Mouse (Mus musculus): ENCODE results near the gene Mrps10.

Mrps10 gene

DNA sequence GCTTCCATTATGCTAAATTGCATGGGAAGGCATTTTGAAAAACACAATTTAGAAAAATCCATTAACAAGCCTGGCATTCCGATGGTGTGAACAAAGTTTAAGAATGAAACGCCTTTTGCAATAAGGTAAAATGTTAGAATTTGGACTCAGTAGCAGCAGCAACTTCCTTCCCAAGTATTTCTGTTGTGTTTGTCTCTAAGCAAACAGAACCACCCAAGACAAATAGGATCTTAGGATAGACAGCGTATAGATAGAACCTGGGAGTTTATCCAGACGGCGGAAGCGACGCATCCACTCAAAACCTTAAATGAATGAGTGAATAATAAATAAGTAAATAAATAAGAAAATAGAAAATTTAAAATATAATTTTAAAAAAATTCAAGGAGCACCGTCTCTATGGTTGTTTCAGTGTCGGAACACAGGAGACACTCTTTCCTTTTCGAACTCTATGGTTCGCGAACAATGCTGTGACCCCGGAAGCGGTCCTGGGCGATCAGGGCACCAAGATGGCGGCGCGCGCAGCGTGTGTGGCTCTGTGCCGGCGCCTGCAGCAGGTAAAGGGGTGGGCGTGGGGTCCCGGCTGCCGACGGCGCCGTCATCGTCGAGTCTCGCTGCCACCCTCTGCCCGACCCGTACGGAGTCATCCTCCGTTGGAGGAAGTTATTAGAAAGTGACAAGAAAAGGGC lies at the start of gene Mrps10:
TSS of gene Mrps10 (plus strand) at position 487 of the 686 bp plus-strand sequence.
- DNase-seq (ENCODE audit: low spot score in 2 of 2), result peak; percentile 59 to 90

DNA sequence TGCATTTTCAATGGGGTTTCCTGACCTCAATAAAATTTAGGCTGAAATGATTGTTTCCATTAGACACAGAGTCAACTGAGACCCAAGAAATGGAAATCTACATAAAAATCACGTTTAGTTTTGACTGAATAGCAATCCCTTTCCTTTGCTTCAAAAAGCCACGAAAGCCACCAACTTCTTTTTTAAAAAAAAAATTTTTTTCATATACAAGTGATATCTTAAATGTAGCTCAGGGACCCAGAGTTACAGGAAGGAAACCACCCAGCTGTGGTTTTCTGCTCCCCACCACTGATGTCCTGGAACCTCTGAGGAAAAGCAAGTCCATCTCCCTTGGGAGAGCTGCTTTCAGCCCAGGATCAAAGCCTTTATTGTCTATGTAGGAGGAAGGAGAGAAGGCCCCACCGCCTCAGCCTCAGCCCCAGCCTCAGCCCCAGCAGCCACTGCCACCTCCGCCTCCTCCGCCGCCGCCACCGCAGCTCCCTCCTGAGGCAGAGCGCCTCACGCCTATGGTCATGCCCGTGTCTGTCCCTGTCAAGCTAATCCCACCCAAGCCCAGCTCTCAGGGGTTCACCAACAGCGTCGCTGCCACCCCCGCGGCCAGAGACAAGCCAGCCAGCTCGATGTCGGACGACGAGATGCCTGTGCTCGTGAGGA lies 49.6 kb upstream of the Mrps10 start:
- no peak for DNase-seq (ENCODE audit: low spot score in 2 of 2)

DNA sequence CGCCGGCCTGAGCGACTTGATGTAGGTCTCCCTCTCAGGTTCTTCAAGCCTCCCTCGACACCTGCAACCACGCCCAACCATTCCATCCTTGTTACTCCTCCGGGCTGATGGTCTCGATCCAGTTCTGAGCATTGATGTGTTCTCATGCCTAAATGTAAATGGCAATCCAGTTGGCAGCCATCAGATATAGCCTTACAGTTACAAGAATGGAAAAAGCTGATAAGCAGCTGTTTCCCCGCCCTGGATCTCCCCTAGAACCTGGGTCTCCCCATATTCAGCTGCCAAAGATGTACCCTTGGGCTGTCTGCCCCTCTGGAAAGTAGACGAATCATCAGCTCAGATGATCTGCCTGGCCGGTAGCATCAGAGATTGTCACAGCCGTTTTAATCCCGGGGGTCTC lies 48.9 kb upstream of the Mrps10 start:
- no peak for DNase-seq (ENCODE audit: low spot score in 2 of 2)

DNA sequence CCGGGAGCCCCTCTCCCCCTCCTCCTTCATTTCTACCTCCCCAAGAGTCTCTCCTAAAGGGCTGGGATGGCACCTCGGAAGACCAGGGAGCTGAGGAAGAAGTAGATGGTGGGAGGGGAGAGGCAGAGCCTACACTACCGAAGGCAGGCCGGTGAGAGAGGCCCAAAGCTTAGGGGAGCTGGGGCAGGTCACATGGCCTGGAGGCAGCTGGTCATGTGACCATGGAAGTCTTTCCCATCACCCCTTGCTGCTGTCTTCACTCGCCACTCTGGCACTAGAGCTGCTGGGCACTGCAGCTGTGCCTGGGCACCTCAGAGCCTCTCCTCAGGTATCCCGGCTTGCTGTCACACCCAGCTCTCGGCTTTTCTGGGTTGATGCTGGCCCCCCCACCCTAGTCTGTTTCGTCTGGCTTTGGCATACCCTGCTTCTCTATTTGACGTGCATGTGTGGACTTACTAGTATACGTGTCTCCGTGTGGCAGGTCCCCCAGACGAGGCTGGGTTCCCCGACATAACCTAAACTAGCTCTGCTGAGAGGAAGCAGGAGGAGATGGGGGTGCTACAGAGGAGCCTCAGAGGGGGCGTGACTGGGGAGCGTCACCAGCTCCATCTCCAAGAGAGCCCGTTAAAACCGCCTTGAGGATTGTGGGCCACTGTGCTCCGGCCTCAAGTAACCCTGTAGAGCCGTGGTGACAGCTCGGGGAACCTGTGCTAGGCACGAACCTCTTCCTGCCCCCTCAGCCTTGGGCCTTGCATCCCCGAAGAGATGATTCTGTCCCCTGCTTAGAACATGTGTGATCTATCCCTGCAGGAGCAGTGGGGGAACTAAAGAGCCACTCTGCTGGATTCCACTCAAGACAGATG lies 46.3 kb upstream of the Mrps10 start:
- DNase-seq (ENCODE audit: low spot score in 2 of 2), result no peak

DNA sequence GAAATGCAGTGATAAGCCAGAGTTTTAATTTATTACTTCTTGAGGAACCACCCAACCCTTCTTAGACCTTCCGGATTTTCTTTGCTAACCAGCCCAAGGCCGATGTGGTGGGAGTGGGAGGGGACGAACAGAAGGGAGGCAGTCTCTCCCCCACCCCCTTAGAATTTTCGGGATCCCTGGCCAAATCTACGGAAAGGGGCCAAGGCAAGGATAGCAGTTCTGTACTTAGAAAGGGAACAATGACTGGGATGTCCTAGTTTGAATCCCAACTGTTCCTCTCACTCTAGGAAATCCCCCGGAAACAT lies 45.7 kb upstream of the Mrps10 start:
- no peak for DNase-seq (ENCODE audit: low spot score in 2 of 2)

DNA sequence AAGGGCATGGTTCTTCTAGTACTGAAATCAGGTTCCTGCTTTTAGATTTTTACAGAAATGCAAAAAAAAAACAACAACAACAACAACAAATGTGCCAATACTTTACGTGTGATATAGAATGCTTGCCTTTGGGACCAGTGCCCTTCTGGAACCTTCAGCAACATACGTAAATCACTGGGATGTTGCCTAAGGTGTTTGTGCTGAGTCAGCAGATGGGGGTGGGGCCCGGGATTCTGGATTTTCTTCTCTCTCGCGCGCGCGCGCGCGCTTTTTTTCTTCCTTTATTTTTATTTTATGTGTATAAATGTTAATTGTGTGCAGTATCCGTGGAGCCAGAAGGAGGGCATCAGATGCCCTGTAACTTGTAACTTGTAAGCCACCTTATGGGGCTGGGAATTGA lies 41.1 kb upstream of the Mrps10 start:
- DNase-seq (ENCODE audit: low spot score in 2 of 2), result no peak

DNA sequence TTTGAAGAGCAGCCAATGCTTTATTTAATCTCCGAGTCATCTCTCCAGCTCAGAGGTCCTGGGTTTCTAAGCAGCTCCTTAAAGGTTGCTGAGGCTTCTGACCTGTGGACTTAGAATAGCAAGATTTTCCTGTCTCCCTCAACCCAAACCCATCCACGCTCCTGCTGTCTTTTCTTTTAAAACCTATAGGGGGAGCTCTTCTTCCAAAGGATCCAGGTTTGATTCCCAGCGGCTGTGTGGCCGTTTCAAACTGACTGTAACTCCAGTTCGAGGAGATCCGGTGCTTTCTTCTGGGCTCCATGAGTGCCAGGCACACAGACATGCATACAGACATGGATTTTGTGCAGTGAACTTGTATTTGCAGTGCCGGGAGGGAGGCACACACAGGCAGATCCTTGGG lies 40.7 kb upstream of the Mrps10 start:
- DNase-seq (ENCODE audit: low spot score in 2 of 2), result no peak

DNA sequence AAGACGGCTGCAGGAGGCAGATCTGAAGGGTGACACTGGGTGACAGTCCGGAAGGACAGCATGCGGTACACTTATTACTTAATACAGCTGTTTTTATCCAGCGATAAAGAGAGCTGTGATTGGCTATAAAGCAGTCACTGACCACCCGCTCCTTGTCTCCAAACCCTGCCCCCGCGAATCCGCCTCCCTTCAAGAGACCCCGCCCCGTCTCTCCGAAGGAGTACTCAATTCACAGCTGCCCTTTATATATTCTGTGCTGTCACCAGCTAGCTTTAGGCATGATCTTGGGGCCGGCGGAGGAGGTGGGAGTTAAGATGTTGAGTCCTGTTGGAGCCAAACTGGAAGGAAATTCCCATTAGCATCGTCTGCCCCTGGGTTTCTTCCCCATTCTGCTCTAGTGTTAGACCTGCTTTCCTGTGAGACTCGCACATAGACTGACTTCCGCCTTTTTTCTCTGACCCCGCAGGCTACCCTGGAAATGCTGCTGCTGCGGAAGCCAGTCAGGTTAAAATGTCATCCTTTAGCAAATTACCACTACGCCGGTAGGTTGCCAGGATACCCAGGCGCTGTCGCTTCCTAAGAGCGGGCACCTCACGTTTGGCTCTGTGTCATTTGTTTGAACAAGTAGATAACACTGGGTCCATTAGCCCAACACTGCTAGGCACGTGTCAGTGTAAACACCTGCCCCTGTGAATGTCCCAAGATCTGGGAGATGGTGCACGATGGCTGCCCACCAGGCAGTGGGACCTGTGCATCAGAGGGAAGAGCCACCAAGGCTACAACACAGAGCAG lies 39.9 kb upstream of the Mrps10 start:
- DNase-seq (ENCODE audit: low spot score in 2 of 2), result no peak

DNA sequence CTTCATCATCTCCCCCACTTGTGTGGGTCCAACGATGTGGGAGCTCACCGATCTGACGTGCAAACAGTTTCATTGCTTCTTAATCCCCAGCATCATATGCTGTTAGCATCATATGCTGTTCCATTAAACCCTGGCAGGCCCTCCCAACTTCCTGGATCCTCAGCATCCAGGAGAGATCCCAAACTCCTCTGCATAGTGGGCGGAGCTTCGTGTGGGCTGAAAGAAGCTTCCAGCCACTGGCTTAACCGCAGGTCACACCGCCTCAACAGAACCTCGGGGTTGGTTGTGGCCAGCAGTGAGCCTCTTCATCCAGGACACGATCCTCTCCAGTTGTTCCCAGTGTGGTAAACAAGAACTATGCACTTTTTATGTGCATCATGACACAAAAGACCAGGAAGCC lies 38.1 kb upstream of the Mrps10 start:
- no peak for DNase-seq (ENCODE audit: low spot score in 2 of 2)

DNA sequence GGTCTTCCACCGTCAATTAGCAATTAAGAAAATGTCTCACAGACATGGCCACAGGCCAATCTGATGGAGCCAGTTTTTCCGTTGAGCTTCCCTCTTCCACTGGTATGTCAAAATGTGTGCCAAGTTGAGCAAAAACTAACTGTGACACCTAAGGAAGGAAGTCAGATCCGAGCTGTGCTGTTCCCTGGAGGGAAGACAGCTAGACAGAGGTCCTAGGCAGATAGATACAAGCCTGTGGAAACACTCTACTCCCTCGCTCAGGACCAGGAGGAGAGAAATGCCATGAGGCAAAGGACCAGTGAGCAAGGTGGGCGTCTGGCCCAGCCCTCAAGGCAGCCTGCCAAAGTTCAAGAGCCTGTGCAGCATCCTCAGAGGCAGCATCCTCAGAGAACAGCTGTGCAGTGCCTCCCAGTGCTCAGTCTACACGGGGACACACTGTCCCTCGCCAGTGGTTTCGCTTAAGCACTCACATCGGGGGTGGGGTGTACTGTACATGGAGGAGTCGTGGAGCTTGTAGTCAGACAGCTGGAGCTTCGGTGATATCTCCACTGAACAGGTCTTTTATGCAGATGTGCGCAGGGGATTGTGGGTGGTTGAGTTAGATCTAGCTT lies 36.6 kb upstream of the Mrps10 start:
- peak; percentile 36 to 47 for DNase-seq (ENCODE audit: low spot score in 2 of 2)

DNA sequence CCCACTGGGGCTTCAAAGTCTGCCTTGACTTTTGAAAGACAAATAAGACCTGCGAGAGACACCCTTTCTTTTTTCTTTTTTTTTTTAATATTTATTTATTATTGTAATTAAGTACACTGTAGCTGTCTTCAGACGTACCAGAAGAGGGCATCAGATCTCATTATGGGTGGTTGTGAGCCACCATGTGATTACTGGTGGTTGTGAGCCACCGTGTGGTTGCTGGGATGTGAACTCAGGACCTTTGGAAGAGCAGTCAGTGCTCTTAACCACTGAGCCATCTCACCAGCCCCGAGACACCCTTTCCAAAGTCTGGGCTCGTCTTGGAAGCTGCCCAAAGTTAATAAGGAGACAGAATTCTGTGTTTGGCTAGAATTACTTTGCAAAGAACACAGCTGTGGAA lies 36.0 kb upstream of the Mrps10 start:
- DNase-seq (ENCODE audit: low spot score in 2 of 2), result peak in 1 of 2 experiments; percentile 31

DNA sequence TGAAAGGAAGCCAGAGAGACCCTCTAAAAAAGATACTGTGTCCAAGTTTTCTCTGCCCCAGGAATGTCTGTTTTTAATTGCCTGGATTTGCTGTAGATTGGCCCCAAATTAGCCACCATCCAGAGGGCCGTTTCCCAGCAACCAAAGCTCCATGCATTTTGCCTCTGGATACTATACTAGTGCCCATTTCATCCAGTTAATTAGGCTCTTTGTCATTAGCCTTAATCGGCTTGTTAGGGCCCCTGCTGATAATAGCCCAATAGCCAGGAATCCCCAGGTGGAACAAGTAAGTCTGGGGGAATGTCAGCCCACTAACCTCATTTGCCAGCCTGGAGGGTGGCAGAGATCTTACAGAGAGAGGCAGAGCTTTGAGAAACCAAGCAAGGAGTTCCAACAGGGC lies 35.3 kb upstream of the Mrps10 start:
- no peak for DNase-seq (ENCODE audit: low spot score in 2 of 2)

DNA sequence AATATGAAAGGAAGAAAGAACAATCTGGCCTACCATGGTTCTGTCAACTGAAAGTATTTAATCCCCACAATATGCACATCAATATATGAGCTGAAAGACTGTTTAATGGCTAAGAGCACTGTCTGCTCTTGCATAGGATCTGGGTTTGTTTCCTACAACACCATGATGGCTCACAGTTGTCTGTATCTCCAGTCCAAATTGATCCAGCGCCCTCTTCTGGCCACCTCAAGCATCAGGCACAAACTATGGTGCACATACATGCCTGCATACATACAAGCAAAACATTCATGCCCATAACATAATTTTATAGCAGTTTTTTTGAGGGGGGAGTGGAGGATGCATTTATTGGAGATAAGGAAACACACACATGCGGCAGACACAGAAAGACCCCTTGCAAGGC lies 25.6 kb upstream of the Mrps10 start:
- DNase-seq (ENCODE audit: low spot score in 2 of 2), result no peak

DNA sequence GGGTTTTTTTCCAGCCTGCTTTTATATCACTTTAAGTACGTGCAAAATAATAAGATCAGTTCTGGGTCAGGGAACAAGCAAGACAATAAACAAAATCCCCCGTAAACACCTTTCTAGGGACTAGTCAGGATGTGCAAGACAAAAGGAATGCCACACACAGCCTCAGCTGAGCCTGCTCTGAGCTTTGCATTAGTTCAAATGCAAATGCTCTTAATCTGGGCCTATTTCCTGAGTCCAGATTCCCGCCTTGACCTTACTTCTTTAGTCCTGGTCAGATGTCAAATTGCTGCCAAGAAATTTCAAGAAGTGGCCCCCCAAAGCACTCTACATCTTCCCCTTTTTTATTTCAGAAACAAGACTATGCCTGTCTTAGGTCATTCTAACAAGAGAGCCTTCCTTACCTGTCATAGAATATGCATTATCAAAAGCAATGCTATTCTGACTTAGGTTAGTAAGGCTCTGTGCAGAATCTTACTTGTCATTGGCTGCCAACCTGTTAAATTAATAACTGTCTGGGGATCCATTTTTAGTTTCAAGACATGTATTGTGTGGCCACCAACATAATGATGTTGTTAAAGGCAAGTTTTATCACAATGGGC lies 18.9 kb upstream of the Mrps10 start:
- no peak for DNase-seq (ENCODE audit: low spot score in 2 of 2)

DNA sequence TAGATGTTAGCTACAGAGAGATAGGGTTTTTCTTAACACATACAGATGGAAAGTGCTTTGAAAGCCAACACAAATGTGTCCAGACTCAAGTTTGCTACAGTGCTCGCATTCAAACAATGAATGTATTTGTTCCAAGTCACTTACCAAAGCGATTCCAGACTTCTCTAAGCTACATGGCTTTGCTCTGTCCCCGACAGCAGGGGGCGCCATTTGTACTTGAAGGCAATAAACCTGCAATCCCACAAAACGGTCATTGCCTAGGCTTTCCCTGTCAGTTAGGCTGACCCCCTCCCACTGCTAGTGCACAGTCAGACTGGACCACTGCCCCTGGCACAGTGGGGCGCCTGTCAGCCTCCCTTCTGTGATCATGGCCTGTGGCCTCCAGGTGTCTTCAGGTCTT lies 8.7 kb upstream of the Mrps10 start:
- DNase-seq (ENCODE audit: low spot score in 2 of 2), result peak in 1 of 2 experiments; percentile 21

DNA sequence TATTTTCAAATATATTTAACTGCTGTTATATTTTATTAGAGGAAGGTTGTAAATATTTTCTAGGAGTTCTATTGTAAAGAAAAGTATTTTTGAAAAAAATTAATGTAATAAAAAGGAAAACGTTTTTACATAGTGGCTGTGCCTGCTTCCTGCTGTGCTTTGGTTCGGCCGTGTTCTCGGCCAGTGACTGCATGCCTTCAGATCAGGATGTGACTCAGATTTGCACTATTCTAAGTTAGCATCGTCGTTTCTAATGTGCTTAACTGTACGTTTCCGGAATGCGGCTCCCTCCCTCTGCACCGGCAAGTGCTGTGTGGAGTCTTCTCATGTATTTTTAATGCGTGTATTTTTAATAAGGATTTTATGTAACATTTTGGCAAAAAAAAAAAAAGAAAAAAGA lies 7.3 kb upstream of the Mrps10 start:
- no peak for DNase-seq (ENCODE audit: low spot score in 2 of 2)

DNA sequence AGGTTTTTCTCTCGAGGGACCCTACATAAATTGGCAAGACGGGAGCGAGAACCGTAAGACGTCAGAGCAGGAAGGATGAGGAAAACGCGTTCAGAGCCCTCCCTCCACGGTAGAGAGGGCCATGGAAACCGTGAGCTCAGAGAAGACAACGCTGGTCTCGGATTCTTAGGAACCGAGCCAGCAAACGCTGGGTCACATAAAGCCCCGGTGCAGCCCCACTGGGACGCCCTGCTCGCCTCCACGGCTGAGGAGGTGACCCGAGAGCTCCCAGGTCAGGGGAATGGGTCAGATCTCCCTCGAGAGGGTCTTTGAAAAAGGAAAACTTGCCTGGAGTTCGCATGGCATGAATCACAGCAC lies 378 bp downstream of the Mrps10 start:
- DNase-seq (ENCODE audit: low spot score in 2 of 2), result no peak

DNA sequence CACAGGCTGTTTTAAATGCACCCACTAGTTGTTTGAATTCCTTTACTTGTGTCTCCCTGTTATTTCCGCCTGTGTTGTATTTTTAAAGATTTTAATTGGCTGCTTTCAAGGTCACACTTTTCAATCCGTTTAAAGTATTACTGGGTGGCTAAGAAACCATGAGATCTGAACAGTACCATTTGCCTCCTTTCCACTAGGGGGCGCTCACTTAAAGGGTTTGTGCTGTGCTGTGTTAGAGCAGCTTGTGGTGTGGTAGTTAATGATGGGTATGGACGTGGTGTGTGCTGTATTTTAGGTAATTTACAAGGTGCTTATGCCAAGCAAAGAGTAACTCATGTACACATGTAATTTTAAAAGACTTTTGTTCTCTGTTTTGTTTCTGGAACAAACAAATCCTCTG lies 2.8 kb downstream of the Mrps10 start:
- DNase-seq (ENCODE audit: low spot score in 2 of 2), result peak in 1 of 2 experiments; percentile 63

DNA sequence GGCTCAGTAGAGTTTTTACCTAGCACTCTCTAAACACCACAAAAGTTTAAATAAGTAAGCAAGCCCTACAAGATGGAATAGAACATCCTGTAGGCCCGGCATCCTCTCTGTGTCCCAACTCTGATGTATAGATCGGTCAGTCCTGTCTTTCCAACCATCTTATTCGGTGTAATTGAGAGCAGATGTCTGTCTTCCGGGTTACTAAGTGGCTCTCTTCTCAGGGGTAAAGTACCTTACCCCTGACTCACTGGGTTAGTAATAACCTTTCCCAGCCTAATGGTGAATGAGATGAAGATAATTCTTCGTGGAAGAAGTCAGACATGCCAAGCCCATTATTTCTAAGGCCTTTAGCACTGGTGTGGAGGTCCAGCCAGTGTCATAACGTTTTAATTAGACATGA lies 5.3 kb downstream of the Mrps10 start:
- no peak for DNase-seq (ENCODE audit: low spot score in 2 of 2)

DNA sequence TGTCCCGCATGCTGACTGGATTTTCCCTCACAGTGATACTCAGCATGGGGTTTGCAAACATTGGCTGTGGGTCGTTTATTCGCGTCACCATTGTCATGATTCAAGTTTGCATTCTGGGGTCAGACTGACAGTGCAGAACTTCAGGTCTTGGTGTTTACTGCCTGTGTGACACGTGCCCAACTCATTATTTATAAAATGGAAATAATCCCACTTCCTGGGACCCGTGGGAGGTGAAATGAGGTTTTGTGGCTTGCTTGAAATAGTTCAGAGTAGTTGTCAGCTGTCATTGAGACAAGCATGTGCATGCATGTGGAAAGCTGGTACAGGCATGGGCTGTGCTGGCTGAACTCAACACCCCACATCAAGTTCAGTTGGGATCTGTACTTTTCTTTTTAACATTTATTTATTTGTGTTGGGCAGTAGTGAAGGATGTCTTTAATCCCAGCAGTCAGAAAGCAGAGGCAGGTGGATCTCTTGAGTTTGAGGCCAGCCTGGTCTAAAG lies 8.1 kb downstream of the Mrps10 start:
- DNase-seq (ENCODE audit: low spot score in 2 of 2), result no peak

DNA sequence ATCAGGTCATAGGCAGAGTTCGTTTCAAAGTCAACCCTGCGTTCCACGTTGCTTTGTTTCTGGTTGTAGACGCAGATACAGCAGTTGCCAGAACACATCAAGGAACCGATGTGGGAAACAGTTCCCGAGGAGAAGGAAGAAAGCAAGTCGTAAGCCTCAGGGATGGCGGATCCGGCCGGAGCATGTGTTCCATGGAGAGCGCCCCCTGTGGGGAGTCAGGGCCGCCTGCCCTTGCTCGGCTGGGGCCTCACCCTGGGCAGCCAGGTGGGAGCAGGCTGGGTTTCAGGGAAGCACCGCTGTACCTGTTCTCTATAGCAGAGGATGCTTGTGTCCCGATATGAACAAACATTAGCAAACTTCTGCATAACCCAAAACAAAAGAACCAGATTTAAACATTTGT lies 9.4 kb downstream of the Mrps10 start:
- DNase-seq (ENCODE audit: low spot score in 2 of 2), result no peak

All from left cerebral cortex, adult 9 months (tissue).